Mouse (Mus musculus) stomach, postnatal 0 days (tissue): ENCODE data around the gene Tdpoz2.
"Not testable (repeated sequence)": the region's sequence is repeated elsewhere in the genome, so short reads cannot be mapped to it uniquely, and the experiment has no call there.

Experiments used
- CTCF ChIP-seq: IDR thresholded peaks from 2 replicates; pipeline ENCODE4 v1.5.1; 2016; ENCODE audit warnings: antibody characterized with exemption, low read depth, mild to moderate bottlenecking, moderate library complexity
- EP300 ChIP-seq: optimal IDR thresholded peaks from 2 replicates; pipeline ENCODE3; 2016; ENCODE audit warnings: antibody characterized with exemption

DNA sequence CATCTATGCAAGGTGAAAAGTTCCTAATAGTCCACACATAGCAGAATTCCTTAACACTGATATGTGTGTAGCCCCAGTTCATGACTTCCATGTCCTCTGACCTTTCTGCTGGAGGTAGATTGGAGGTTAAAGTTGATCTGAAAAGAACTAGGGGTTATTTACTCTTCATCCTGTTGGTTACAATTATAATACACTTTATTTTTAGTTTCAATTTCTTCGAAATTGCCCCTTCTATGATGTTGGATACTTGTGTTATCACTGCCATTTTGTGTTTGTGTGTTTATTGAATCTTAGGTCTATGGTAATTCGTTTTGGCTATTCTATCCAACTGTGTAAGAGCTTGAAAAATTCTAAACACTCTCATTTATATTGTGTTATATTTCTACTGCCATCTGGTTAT is 40.5 kb upstream of the Tdpoz2 start, which contains the start of gene Gm37596:
- not testable (repeated sequence) for TF ChIP-seq CTCF, EP300
